Mouse (Mus musculus): ENCODE measurements around the gene Aloxe3. TPM values are rescaled to one million over a fixed set of nuclear protein-coding genes. Genes with fewer than 3 reads are reported as not detected.
A peak's percentile ranks its signal among the peaks of the same experiment; 100 is the strongest.

Aloxe3 gene
- polyA plus RNA-seq, 1 experiment, result 1.2 TPM

DNA sequence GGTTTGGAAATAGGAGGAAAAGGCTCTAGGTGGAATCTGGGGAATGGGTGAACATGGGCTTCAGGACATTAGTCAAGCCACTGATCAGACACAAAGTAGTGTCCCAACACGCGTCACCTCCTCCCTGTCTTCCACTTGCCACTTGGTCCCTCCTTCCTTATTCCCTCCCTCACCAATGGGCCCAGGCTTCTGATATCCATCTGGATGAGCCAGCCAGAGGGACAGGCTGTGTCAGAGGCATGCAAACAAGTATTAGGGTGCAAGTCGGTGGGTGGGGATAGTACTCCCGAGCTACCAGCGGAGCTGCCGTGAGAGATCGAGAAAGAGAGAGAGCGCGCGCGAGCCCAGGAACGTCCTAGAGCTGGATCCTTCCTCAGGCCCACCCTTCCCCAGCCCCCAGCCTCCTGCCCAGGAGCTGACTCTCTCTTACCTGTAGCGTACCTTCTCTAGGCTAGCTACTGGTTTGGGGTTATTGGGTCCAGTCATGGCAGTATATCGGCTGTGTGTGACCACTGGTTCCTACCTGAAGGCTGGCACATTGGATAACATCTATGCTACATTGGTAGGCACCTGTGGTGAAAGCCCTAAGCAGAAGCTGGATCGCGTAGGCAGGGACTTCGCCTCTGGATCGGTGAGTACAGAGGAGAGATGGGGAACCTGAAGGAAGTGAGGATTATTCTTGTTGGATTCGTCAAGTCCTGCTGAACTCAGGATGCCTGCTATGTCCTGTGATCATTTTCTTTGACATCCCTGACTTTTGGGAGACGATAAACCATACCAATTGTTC lies 416 bp downstream of the Aloxe3 start:
- Histone ChIP-seq H3K4me3 (ENCODE audit: low read depth, low read length) (peak overlapping the region; percentile 63), H3K27me3 (ENCODE audit: control insufficient read depth, insufficient read depth, low read length) (no peaks in the 10 kb centered on the region), H3K27ac (ENCODE audit: insufficient read depth, low read depth, low read length) (no peak overlapping the region), H3K36me3 (ENCODE audit: control insufficient read depth, insufficient read depth, low read length) (no peaks in the 10 kb centered on the region), H3K4me1 (ENCODE audit: control insufficient read depth, insufficient read depth, insufficient read length, low read length) (no peaks in the 10 kb centered on the region; the same call in 1 of the 2 replicates)
- TF ChIP-seq POLR2A (IDR thresholded peaks at IDR 0.05; ENCODE audit: low read depth, low read length) (no peak), CTCF (IDR thresholded peaks at IDR 0.05; ENCODE audit: extremely low read depth, insufficient read length, insufficient replicate concordance, low read depth, low read length) (no peak)
- WGBS, result 6% methylated on average over 20 of the region's 20 CpGs

GRCm38 (mm10) chr11:69126706-69127095 lies 1.0 kb downstream of the Aloxe3 start:
- Histone ChIP-seq H3K27me3 (ENCODE audit: control insufficient read depth, insufficient read depth, low read length) (no peaks in the 10 kb centered on the region), H3K27ac (ENCODE audit: insufficient read depth, low read depth, low read length) (no peak overlapping the region), H3K4me3 (ENCODE audit: low read depth, low read length) (no peak overlapping the region), H3K36me3 (ENCODE audit: control insufficient read depth, insufficient read depth, low read length) (no peaks in the 10 kb centered on the region), H3K4me1 (ENCODE audit: control insufficient read depth, insufficient read depth, insufficient read length, low read length) (no peaks in the 10 kb centered on the region; the same call in 1 of the 2 replicates)
- 66% methylated on average over 2 of the region's 2 CpGs for WGBS
- TF ChIP-seq CTCF (IDR thresholded peaks at IDR 0.05; ENCODE audit: extremely low read depth, insufficient read length, insufficient replicate concordance, low read depth, low read length) (no peak), POLR2A (IDR thresholded peaks at IDR 0.05; ENCODE audit: low read depth, low read length) (no peak)

GRCm38 (mm10) chr11:69128426-69129122 lies 2.9 kb downstream of the Aloxe3 start:
- Histone ChIP-seq H3K4me1 (ENCODE audit: control insufficient read depth, insufficient read depth, insufficient read length, low read length) (no peaks in the 10 kb centered on the region; the same call in 1 of the 2 replicates), H3K4me3 (ENCODE audit: low read depth, low read length) (no peak overlapping the region), H3K27me3 (ENCODE audit: control insufficient read depth, insufficient read depth, low read length) (no peaks in the 10 kb centered on the region), H3K36me3 (ENCODE audit: control insufficient read depth, insufficient read depth, low read length) (no peaks in the 10 kb centered on the region), H3K27ac (ENCODE audit: insufficient read depth, low read depth, low read length) (no peak overlapping the region)
- 65% methylated on average over 8 of the region's 8 CpGs for whole genome bisulfite sequencing
- no peak for TF ChIP-seq CTCF (IDR thresholded peaks at IDR 0.05; ENCODE audit: extremely low read depth, insufficient read length, insufficient replicate concordance, low read depth, low read length)
- no peak for TF ChIP-seq POLR2A (IDR thresholded peaks at IDR 0.05; ENCODE audit: low read depth, low read length)

- Histone ChIP-seq H3K4me3 (ENCODE audit: low read depth, low read length) (peak overlapping the region; percentile 66), H3K4me1 (ENCODE audit: control insufficient read depth, insufficient read depth, insufficient read length, low read length) (peaks cover 11% of the 10 kb centered on the region), H3K36me3 (ENCODE audit: control insufficient read depth, insufficient read depth, low read length) (no peaks in the 10 kb centered on the region), H3K27ac (ENCODE audit: insufficient read depth, low read depth, low read length) (no peak overlapping the region), H3K27me3 (ENCODE audit: control insufficient read depth, insufficient read depth, low read length) (no peaks in the 10 kb centered on the region)
- 34% methylated on average over 5 of the region's 5 CpGs for WGBS
- TF ChIP-seq POLR2A (IDR thresholded peaks at IDR 0.05; ENCODE audit: low read depth, low read length) (no peak), CTCF (IDR thresholded peaks at IDR 0.05; ENCODE audit: extremely low read depth, insufficient read length, insufficient replicate concordance, low read depth, low read length) (peak; percentile 7; the same call in 1 of the 2 replicates)
Observed at GRCm38 (mm10) chr11:69133566-69133922, 7.8 kb downstream of the Aloxe3 start.

- WGBS, result 3% methylated on average over 34 of the region's 34 CpGs
- TF ChIP-seq CTCF (IDR thresholded peaks at IDR 0.05; ENCODE audit: extremely low read depth, insufficient read length, insufficient replicate concordance, low read depth, low read length) (peak; percentile 28; the same call in 1 of the 2 replicates), POLR2A (IDR thresholded peaks at IDR 0.05; ENCODE audit: low read depth, low read length) (no peak)
Observed at GRCm38 (mm10) chr11:69133923-69134621, 8.4 kb downstream of the Aloxe3 start.

GRCm38 (mm10) chr11:69134622-69134968 lies 8.9 kb downstream of the Aloxe3 start:
- Histone ChIP-seq H3K4me1 (ENCODE audit: control insufficient read depth, insufficient read depth, insufficient read length, low read length) (peaks cover 11% of the 10 kb centered on the region), H3K4me3 (ENCODE audit: low read depth, low read length) (peak overlapping the region; percentile 66), H3K27ac (ENCODE audit: insufficient read depth, low read depth, low read length) (no peak overlapping the region), H3K27me3 (ENCODE audit: control insufficient read depth, insufficient read depth, low read length) (no peaks in the 10 kb centered on the region), H3K36me3 (ENCODE audit: control insufficient read depth, insufficient read depth, low read length) (no peaks in the 10 kb centered on the region)
- 42% methylated on average over 8 of the region's 8 CpGs for WGBS
- TF ChIP-seq POLR2A (IDR thresholded peaks at IDR 0.05; ENCODE audit: low read depth, low read length) (no peak), CTCF (IDR thresholded peaks at IDR 0.05; ENCODE audit: extremely low read depth, insufficient read length, insufficient replicate concordance, low read depth, low read length) (no peak)

More at GRCm38 (mm10) chr11:69133923-69134621, 8.4 kb downstream of the Aloxe3 start:
- H3K27me3 ChIP-seq (ENCODE audit: control insufficient read depth, insufficient read depth, low read length), result no peaks in the 10 kb centered on the region
- peak overlapping the region; percentile 66 for H3K4me3 ChIP-seq (ENCODE audit: low read depth, low read length)
- H3K27ac ChIP-seq (ENCODE audit: insufficient read depth, low read depth, low read length), result no peak overlapping the region
- no peaks in the 10 kb centered on the region for H3K36me3 ChIP-seq (ENCODE audit: control insufficient read depth, insufficient read depth, low read length)
- peaks cover 11% of the 10 kb centered on the region for H3K4me1 ChIP-seq (ENCODE audit: control insufficient read depth, insufficient read depth, insufficient read length, low read length)
